Mouse (Mus musculus) liver, postnatal 0 days (tissue): ENCODE measurements around the gene Atg16l1.

ENCODE experiments used
- CTCF ChIP-seq: sonication (generic); IDR thresholded peaks from 2 replicates; pipeline ENCODE4 v1.5.1; 2016; ENCODE audit warnings: antibody characterized with exemption, low read depth
- EP300 ChIP-seq: IDR thresholded peaks from 2 replicates; pipeline ENCODE4 v1.6.1; 2016; ENCODE audit warnings: antibody characterized with exemption, low read depth, mild to moderate bottlenecking

- no peak for TF ChIP-seq CTCF
- TF ChIP-seq EP300: no peak
These were observed 68.8 kb downstream of the Atg16l1 start for GRCm38 (mm10) chr1:87824420-87824995.
